Mouse (Mus musculus) liver, postnatal 0 days (tissue): ENCODE results near the gene Sipa1l1.

Source experiments
- CTCF ChIP-seq: sonication (generic); IDR thresholded peaks from 2 replicates; pipeline ENCODE4 v1.5.1; 2016; ENCODE audit warnings: antibody characterized with exemption, low read depth
- EP300 ChIP-seq: IDR thresholded peaks from 2 replicates; pipeline ENCODE4 v1.6.1; 2016; ENCODE audit warnings: antibody characterized with exemption, low read depth, mild to moderate bottlenecking

DNA sequence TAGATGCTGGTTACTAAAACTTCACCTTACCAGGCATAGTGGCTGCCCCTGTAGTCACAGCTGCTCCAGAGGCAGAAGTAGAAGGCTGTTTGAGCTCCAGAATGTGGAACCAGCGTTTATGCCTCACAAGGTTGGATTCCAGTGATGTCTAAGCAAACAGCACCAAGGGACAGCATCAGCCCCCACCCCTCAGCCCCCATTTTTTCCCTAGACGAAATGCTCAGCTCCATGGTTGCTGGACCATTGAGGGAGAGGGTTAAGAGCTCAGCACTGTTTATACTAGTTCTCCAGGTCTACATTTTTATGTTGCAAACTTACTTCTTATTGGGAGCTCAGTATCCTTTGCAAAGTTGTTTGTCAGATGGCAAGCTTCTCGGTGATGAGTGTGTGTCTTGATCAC is 202.1 kb downstream of the Sipa1l1 start:
- TF ChIP-seq EP300 (no peak), CTCF (no peak)
